Mouse (Mus musculus) gastrocnemius, adult 8-10 months (tissue): ENCODE measurements at regions not wholly inside any gene's neighbourhood (a gene's known extent, or its start where the extent isn't known, plus 50 kb on each side); places are given as distances from the start of the nearest gene placed in this dataset.
"Not testable (repeated sequence)": the region's sequence is repeated elsewhere in the genome, so short reads cannot be mapped to it uniquely, and the experiment has no call there.

Experiments
- DNase-seq, 2 experiments: peaks; one replicate each; pipeline ENCODE4 v3.0.0; 2022; ENCODE audit warnings: low spot score in 2 of 2

GRCm38 (mm10) chr14:19080001-19080400 is 185.9 kb upstream of the Ube2e2 start:
- DNase-seq = not testable (repeated sequence)

- DNase-seq = peak in 1 of 2 experiments; percentile 20
These were observed 148.1 kb upstream of the Ube2e2 start for GRCm38 (mm10) chr14:19041984-19042760.

- DNase-seq = no peak
These were observed 126.0 kb upstream of the Ube2e2 start for GRCm38 (mm10) chr14:19020102-19020501.

- no peak for DNase-seq
These were observed 121.3 kb upstream of the Ube2e2 start for GRCm38 (mm10) chr14:19015406-19015805.

DNA sequence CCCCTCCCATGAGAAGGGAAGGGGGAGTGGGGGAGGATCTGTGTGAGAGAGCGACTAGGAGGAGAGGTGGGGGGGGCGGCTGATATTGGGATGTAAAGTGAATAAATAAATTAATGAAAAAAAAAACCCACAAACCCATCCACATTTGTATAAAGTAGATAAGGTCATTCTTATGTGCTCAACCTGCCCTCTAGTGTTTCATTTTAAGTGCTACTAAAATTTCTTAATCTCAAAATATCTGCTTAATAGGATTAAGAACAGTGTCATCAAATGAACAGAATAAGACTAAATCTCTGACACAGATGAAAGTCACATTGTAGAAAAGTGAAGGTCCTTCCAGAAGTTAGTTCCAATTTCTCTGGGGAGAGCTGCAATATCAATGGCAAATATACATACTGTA is 119.5 kb upstream of the Ube2e2 start:
- DNase-seq = not testable (repeated sequence)

GRCm38 (mm10) chr14:18983901-18984300 is 89.8 kb upstream of the Ube2e2 start:
- no peak for DNase-seq

- DNase-seq = no peak
These were observed 69.8 kb upstream of the Ube2e2 start for GRCm38 (mm10) chr14:18963864-18964263.

DNA sequence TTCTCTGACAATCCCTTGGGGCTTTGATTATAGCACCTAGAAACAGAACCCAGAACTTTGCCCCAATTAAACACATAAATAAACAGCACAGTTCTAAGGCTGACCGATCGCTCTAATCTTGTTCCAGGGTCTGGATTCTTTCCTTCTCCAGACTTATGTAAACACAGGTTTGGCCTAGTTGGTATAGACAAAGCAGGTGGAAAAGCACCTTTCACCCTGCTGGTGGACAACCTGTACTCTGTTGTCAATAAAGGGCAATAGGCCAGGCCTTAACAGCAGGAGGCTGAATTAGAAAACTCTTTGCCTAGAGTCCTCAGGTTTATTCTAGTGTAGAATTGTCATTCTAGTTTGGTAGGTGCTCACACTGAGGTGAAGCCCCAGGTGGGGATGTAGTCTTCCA is 69.2 kb upstream of the Ube2e2 start:
- no peak for DNase-seq
